Mouse (Mus musculus): ENCODE data around the gene Wnt9a. TPM values are rescaled to one million over a fixed set of nuclear protein-coding genes. Genes with fewer than 3 reads are reported as not detected.

Gene Wnt9a
- polyA plus RNA-seq, 1 experiment = 2.2 TPM

- Histone ChIP-seq H3K27ac (ENCODE audit: control insufficient read depth, insufficient read depth, low read length) (no peak overlapping the region), H3K27me3 (ENCODE audit: control insufficient read depth, insufficient read depth, low read length) (no peaks in the 10 kb centered on the region; the same call in 1 of the 2 replicates), H3K4me1 (replicated peaks; ENCODE audit: control insufficient read depth, insufficient read depth, low read length) (no peaks in the 10 kb centered on the region), H3K36me3 (ENCODE audit: control insufficient read depth, insufficient read depth, low read length) (no peaks in the 10 kb centered on the region), H3K4me3 (ENCODE audit: control insufficient read depth, insufficient read depth, low read length) (no peak overlapping the region)
- DNase-seq = no peak
- 79% methylated on average over 10 of the region's 10 CpGs for WGBS
- no peak for TF ChIP-seq CTCF (IDR thresholded peaks at IDR 0.05; ENCODE audit: borderline replicate concordance, control insufficient read depth, extremely low read depth, insufficient read depth, low read length, poor library complexity)
- no peak for TF ChIP-seq POLR2A (IDR thresholded peaks at IDR 0.05; ENCODE audit: control insufficient read depth, extremely low read depth, insufficient read depth, low read length, poor library complexity)
Observed at GRCm38 (mm10) chr11:59282933-59283332, 23.8 kb upstream of the Wnt9a start.

DNA sequence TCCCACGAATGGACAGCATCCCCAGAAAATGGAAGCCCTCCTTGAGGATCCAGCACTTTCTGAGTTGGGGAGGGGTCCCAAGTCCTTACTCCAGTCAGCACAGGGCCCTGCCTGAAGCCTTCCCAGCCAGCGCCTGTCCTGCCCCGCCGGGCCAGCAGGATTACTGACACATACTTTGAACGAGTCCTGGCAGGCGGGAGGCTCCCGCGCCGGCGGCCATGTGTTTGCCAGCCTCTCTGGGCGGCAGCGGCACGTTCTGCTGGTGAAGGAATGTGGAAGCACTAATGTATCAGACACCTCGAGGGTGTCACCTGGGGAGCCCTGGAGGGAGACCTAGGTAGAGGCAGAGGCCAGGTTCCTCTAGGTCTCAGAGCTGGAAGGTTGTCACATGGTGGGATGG lies 22.6 kb upstream of the Wnt9a start:
- Histone ChIP-seq H3K4me1 (replicated peaks; ENCODE audit: control insufficient read depth, insufficient read depth, low read length) (no peaks in the 10 kb centered on the region), H3K27me3 (ENCODE audit: control insufficient read depth, insufficient read depth, low read length) (peaks cover 7% of the 10 kb centered on the region; the same call in 1 of the 2 replicates), H3K36me3 (ENCODE audit: control insufficient read depth, insufficient read depth, low read length) (no peaks in the 10 kb centered on the region), H3K4me3 (ENCODE audit: control insufficient read depth, insufficient read depth, low read length) (no peak overlapping the region), H3K27ac (ENCODE audit: control insufficient read depth, insufficient read depth, low read length) (no peak overlapping the region)
- DNase-seq = no peak
- 72% methylated on average over 14 of the region's 14 CpGs for WGBS
- TF ChIP-seq CTCF (IDR thresholded peaks at IDR 0.05; ENCODE audit: borderline replicate concordance, control insufficient read depth, extremely low read depth, insufficient read depth, low read length, poor library complexity) = no peak
- no peak for TF ChIP-seq POLR2A (IDR thresholded peaks at IDR 0.05; ENCODE audit: control insufficient read depth, extremely low read depth, insufficient read depth, low read length, poor library complexity)

DNA sequence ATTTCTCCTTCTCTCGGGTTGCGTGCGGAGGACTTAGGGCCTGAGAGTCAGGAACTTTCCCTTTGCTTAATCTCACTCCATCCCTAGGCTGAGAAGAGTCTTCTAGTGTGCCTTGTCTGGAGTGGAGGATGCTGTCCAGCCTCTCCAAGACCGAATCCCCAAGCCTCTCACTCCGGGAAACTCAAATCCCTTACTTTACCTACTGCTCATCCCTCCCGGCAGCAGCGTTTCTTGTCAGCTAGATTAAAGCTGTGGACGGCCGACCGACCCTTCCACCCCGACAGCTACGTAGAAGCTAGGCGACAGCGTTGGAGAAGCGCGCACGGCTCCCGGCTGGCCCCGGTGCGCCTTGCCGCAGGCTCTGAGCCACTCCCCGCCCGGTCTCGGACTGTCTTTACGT lies 17.0 kb upstream of the Wnt9a start:
- no peak for DNase-seq
- Histone ChIP-seq H3K27me3 (ENCODE audit: control insufficient read depth, insufficient read depth, low read length) (peaks cover 39% of the 10 kb centered on the region), H3K36me3 (ENCODE audit: control insufficient read depth, insufficient read depth, low read length) (no peaks in the 10 kb centered on the region), H3K27ac (ENCODE audit: control insufficient read depth, insufficient read depth, low read length) (no peak overlapping the region), H3K4me3 (ENCODE audit: control insufficient read depth, insufficient read depth, low read length) (no peak overlapping the region), H3K4me1 (replicated peaks; ENCODE audit: control insufficient read depth, insufficient read depth, low read length) (no peaks in the 10 kb centered on the region)
- WGBS = 8% methylated on average over 25 of the region's 25 CpGs
- TF ChIP-seq POLR2A (IDR thresholded peaks at IDR 0.05; ENCODE audit: control insufficient read depth, extremely low read depth, insufficient read depth, low read length, poor library complexity) = no peak
- no peak for TF ChIP-seq CTCF (IDR thresholded peaks at IDR 0.05; ENCODE audit: borderline replicate concordance, control insufficient read depth, extremely low read depth, insufficient read depth, low read length, poor library complexity)

DNA sequence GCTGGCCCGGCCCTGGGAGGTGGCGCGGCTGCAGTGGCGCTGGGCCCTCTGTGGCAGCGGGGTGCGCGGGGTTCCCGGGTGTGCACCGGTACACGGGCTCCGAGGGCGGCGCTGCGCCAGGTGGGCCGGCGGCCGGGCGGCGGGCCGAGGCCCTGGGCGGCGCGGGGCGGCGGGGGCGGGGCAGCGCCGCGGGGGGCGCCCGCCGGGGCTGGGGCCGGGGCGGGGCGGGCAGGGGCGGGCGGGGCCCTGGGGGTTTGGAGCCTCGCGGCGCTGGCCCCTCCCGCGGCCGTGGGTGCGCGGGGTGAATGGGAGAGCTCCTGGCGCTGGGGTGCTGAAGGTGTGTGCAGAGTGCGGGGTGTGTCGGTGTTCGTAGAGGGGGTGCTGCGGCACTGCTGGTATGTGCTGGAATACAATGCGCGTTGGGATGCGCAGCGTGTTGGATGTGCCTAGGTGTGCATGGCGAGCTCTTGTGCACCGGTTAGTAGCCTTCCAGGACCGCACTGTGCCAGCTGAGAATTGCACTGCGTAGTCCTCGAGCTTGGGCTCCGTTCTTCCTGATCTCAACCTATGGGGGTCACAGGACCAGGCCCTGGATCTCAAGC lies 15.9 kb upstream of the Wnt9a start, which contains the start of gene Wnt3a:
Gene Wnt3a (minus strand): TSS at position 51 of the 602 bp plus-strand sequence.
- Histone ChIP-seq H3K4me1 (replicated peaks; ENCODE audit: control insufficient read depth, insufficient read depth, low read length) (no peaks in the 10 kb centered on the region), H3K27ac (ENCODE audit: control insufficient read depth, insufficient read depth, low read length) (no peak within 1 kb of the TSS), H3K36me3 (ENCODE audit: control insufficient read depth, insufficient read depth, low read length) (no peaks in the 10 kb centered on the region), H3K27me3 (ENCODE audit: control insufficient read depth, insufficient read depth, low read length) (peaks cover 39% of the 10 kb centered on the region), H3K4me3 (ENCODE audit: control insufficient read depth, insufficient read depth, low read length) (no peak within 1 kb of the TSS)
- DNase-seq = no peak
- 6% methylated on average over 53 of the region's 60 CpGs for WGBS
- TF ChIP-seq POLR2A (IDR thresholded peaks at IDR 0.05; ENCODE audit: control insufficient read depth, extremely low read depth, insufficient read depth, low read length, poor library complexity) (no peak), CTCF (IDR thresholded peaks at IDR 0.05; ENCODE audit: borderline replicate concordance, control insufficient read depth, extremely low read depth, insufficient read depth, low read length, poor library complexity) (no peak)

DNA sequence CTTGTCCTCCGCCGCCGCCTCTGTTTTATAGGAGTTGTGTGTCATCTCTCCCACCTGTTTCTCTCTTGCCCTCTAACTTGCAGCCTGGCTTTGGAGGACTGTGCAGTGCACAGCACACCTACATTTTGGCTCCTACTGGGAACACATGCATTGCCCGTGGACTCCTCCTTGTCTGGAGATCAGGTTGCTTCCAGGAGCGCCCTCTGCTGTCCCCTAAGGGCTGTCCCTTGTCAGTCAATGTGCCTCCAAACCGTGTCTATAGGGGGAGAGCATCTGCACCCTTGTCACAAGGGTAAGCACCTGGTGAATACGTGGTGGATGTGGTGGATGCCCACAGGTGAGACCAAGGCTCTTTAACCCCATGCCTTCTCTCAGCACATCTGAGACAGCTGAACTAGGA lies 13.1 kb upstream of the Wnt9a start:
- WGBS = 29% methylated on average over 7 of the region's 7 CpGs
- no peaks in the 10 kb centered on the region for H3K36me3 ChIP-seq (ENCODE audit: control insufficient read depth, insufficient read depth, low read length)
- no peaks in the 10 kb centered on the region for H3K4me1 ChIP-seq (replicated peaks; ENCODE audit: control insufficient read depth, insufficient read depth, low read length)
- peak; percentile 50 for DNase-seq
- TF ChIP-seq POLR2A (IDR thresholded peaks at IDR 0.05; ENCODE audit: control insufficient read depth, extremely low read depth, insufficient read depth, low read length, poor library complexity) (no peak), CTCF (IDR thresholded peaks at IDR 0.05; ENCODE audit: borderline replicate concordance, control insufficient read depth, extremely low read depth, insufficient read depth, low read length, poor library complexity) (peak; percentile 43; the same call in 1 of the 2 replicates)
- H3K27ac ChIP-seq (ENCODE audit: control insufficient read depth, insufficient read depth, low read length) = no peak overlapping the region
- peaks cover 36% of the 10 kb centered on the region for H3K27me3 ChIP-seq (ENCODE audit: control insufficient read depth, insufficient read depth, low read length)
- no peak overlapping the region for H3K4me3 ChIP-seq (ENCODE audit: control insufficient read depth, insufficient read depth, low read length)

- H3K36me3 ChIP-seq (ENCODE audit: control insufficient read depth, insufficient read depth, low read length) = no peaks in the 10 kb centered on the region
- H3K27me3 ChIP-seq (ENCODE audit: control insufficient read depth, insufficient read depth, low read length) = no peaks in the 10 kb centered on the region; the same call in 1 of the 2 replicates
- H3K4me1 ChIP-seq (replicated peaks; ENCODE audit: control insufficient read depth, insufficient read depth, low read length) = no peaks in the 10 kb centered on the region
- H3K4me3 ChIP-seq (ENCODE audit: control insufficient read depth, insufficient read depth, low read length) = no peak overlapping the region
- TF ChIP-seq POLR2A (IDR thresholded peaks at IDR 0.05; ENCODE audit: control insufficient read depth, extremely low read depth, insufficient read depth, low read length, poor library complexity) = no peak
- TF ChIP-seq CTCF (IDR thresholded peaks at IDR 0.05; ENCODE audit: borderline replicate concordance, control insufficient read depth, extremely low read depth, insufficient read depth, low read length, poor library complexity) = no peak
- 22% methylated on average over 7 of the region's 7 CpGs for WGBS
- DNase-seq = no peak
- no peak overlapping the region for H3K27ac ChIP-seq (ENCODE audit: control insufficient read depth, insufficient read depth, low read length)
Observed at GRCm38 (mm10) chr11:59297941-59298340, 8.8 kb upstream of the Wnt9a start.

Data from thymus, adult 2 months (tissue).